Mouse (Mus musculus) midbrain, embryonic 10.5 days (tissue): Measurements from ENCODE around the gene Sertad3. TPM values are rescaled to one million over a fixed set of nuclear protein-coding genes. Genes with fewer than 3 reads are reported as not detected.

ENCODE experiments used
- polyA plus RNA-seq: library from polyadenylated mRNA; unstranded; fragments of >200 nt; fragmentation: Nextera tagmentation; extraction: Ambion mirVana; gene quantifications from 2 replicates; pipeline ENCODE4 v1.2.1, GENCODE M21; 2016

Gene Sertad3
- polyA plus RNA-seq, 1 experiment from 2014 or later, result 18.9 TPM

Other genes with a start within 250 kb of the Sertad3 start
- gene Itpkc, start 245.1 kb upstream of the Sertad3 start, polyA plus RNA-seq, result 5.3 and 5.9 TPM in 2 replicates
- gene Coq8b, start 240.7 kb upstream of the Sertad3 start, polyA plus RNA-seq, result 23.1 and 24.1 TPM in 2 replicates
- gene Numbl, start 215.3 kb upstream of the Sertad3 start, polyA plus RNA-seq, result 21.0 and 25.7 TPM in 2 replicates
- 7.0 and 9.0 TPM in 2 replicates for gene Ltbp4, start 136.1 kb upstream of the Sertad3 start, polyA plus RNA-seq
- gene Shkbp1, start 117.7 kb upstream of the Sertad3 start, polyA plus RNA-seq, result 71.7 and 77.2 TPM in 2 replicates
- 0.48 and 0.82 TPM in 2 replicates for gene Gm20479, start 116.3 kb upstream of the Sertad3 start, polyA plus RNA-seq
- 0.30 and 0.52 TPM in 2 replicates for gene Sptbn4, start 26.1 kb upstream of the Sertad3 start, polyA plus RNA-seq
- 38.9 and 40.9 TPM in 2 replicates for gene Blvrb, start 25.8 kb upstream of the Sertad3 start, polyA plus RNA-seq
- 16.4 and 19.2 TPM in 2 replicates for gene Sertad1, start 13.1 kb downstream of the Sertad3 start, polyA plus RNA-seq
- 2.3 and 2.5 TPM in 2 replicates for gene Prx, start 25.6 kb downstream of the Sertad3 start, polyA plus RNA-seq
- gene Hipk4, start 49.5 kb downstream of the Sertad3 start, polyA plus RNA-seq, result 0.33 and 0.52 TPM in 2 replicates
- 52.0 and 61.2 TPM in 2 replicates for gene Pld3, start 79.5 kb downstream of the Sertad3 start, polyA plus RNA-seq
- 37.3 and 39.3 TPM in 2 replicates for gene 2310022A10Rik, start 79.5 kb downstream of the Sertad3 start, polyA plus RNA-seq
- 85.9 and 89.4 TPM in 2 replicates for gene Akt2, start 117.8 kb downstream of the Sertad3 start, polyA plus RNA-seq
- 2.6 and 5.5 TPM in 2 replicates for gene Ttc9b, start 180.1 kb downstream of the Sertad3 start, polyA plus RNA-seq
- 7.5 and 10.1 TPM in 2 replicates for gene Map3k10, start 200.8 kb downstream of the Sertad3 start, polyA plus RNA-seq
- gene Zfp607b, start 215.6 kb downstream of the Sertad3 start, polyA plus RNA-seq, result 6.3 and 7.7 TPM in 2 replicates